Mouse (Mus musculus) liver, postnatal 0 days (tissue): ENCODE measurements around the gene Mxra7. TPM values are rescaled to one million over a fixed set of nuclear protein-coding genes. Genes with fewer than 3 reads are reported as not detected.

Source experiments
- ATAC-seq: fragments of 200-750 bp; cut with Nextera tagmentation; 2 replicates; pipeline ENCODE4 v1.8.0; 2017; ENCODE audit warnings: mild to moderate bottlenecking, moderate library complexity
- DNase-seq: peaks from one replicate; pipeline ENCODE4 v3.0.0-alpha.2; 2016
- H3K27ac ChIP-seq: fragments of 300-500 bp; sonication (generic); 2 replicates; pipeline ENCODE4 v1.5.1; 2014; ENCODE audit warnings: antibody characterized with exemption, moderate library complexity, mild to moderate bottlenecking, low read depth
- H3K27me3 ChIP-seq: fragments of 300-500 bp; sonication (generic); 2 replicates; pipeline ENCODE4 v1.6.1; 2014; ENCODE audit warnings: low read length, control low read depth, mixed read lengths; ENCODE audit not compliant: insufficient read depth
- H3K36me3 ChIP-seq: fragments of 300-500 bp; sonication (generic); replicated peaks from 2 replicates; pipeline ENCODE4 v1.6.1; 2014; ENCODE audit warnings: mild to moderate bottlenecking, control low read depth, low read length, moderate library complexity, mixed read lengths; ENCODE audit not compliant: insufficient read depth
- H3K4me1 ChIP-seq: fragments of 300-500 bp; sonication (generic); 2 replicates; pipeline ENCODE4 v1.6.1; 2014; ENCODE audit warnings: antibody characterized with exemption, mild to moderate bottlenecking, control low read depth; ENCODE audit not compliant: insufficient read depth
- H3K4me2 ChIP-seq: fragments of 300-500 bp; sonication (generic); 2 replicates; pipeline ENCODE4 v1.6.1; 2014; ENCODE audit warnings: low read depth, mild to moderate bottlenecking, low read length, moderate library complexity, mixed read lengths
- H3K4me3 ChIP-seq: fragments of 300-500 bp; sonication (generic); 2 replicates; pipeline ENCODE4 v1.5.1; 2014; ENCODE audit warnings: low read depth, low read length
- H3K9ac ChIP-seq: fragments of 300-500 bp; sonication (generic); replicated peaks from 2 replicates; pipeline ENCODE4 v1.6.1; 2014; ENCODE audit warnings: mild to moderate bottlenecking, moderate library complexity
- H3K9me3 ChIP-seq: fragments of 300-500 bp; sonication (generic); 2 replicates; pipeline ENCODE4 v1.6.1; 2016; ENCODE audit warnings: mild to moderate bottlenecking, control low read depth, low read length, mixed read lengths
- CTCF ChIP-seq: sonication (generic); IDR thresholded peaks from 2 replicates; pipeline ENCODE4 v1.5.1; 2016; ENCODE audit warnings: antibody characterized with exemption, low read depth
- EP300 ChIP-seq: IDR thresholded peaks from 2 replicates; pipeline ENCODE4 v1.6.1; 2016; ENCODE audit warnings: antibody characterized with exemption, low read depth, mild to moderate bottlenecking
- WGBS: fragments of 180-500 bp; shearing (Covaris S2); extraction: QIAGEN DNeasy Blood & Tissue Kit; methylation state at CpG from one replicate; pipeline ENCODE4 v1.1.7; 2014; ENCODE audit not compliant: insufficient replicate concordance; 5-methylcytosine and 5-hydroxymethylcytosine counted together
- polyA plus RNA-seq: library from polyadenylated mRNA; unstranded; fragments of >200 nt; fragmentation: Nextera tagmentation; extraction: Ambion mirVana; gene quantifications from 2 replicates; pipeline ENCODE4 v1.2.1, GENCODE M21; 2015

Mxra7 gene
- polyA plus RNA-seq, 1 experiment from 2014 or later = 1.4 TPM

GRCm38 (mm10) chr11:116753674-116754470 lies 74.0 kb downstream of the Mxra7 start:
- TF ChIP-seq EP300 = no peak
- TF ChIP-seq CTCF = no peak
- no peak for DNase-seq
- ATAC-seq = no peak
- Histone ChIP-seq H3K4me1 (no peaks in the 10 kb centered on the region), H3K27me3 (no peaks in the 10 kb centered on the region), H3K27ac (no peak overlapping the region), H3K4me2 (no peak overlapping the region), H3K36me3 (no peaks in the 10 kb centered on the region), H3K9me3 (no peaks in the 10 kb centered on the region), H3K9ac (no peak overlapping the region), H3K4me3 (no peak overlapping the region)
- WGBS = 74% methylated on average over 5 of the region's 5 CpGs

Other genes starting within 250 kb of the Mxra7 start
- gene Ube2o, start 246.6 kb downstream of the Mxra7 start, polyA plus RNA-seq = 15.2 and 16.3 TPM in 2 replicates
- not detected in 2 replicates for gene Aanat, start 241.6 kb downstream of the Mxra7 start, polyA plus RNA-seq
- 4.9 and 6.2 TPM in 2 replicates for gene Rhbdf2, start 201.0 kb downstream of the Mxra7 start, polyA plus RNA-seq
- 0.32 TPM in 1 of 2 replicates, not detected in the other for gene Prcd, start 174.5 kb downstream of the Mxra7 start, polyA plus RNA-seq
- 3.6 and 3.7 TPM in 2 replicates for gene Cygb, start 173.7 kb downstream of the Mxra7 start, polyA plus RNA-seq
- gene St6galnac1, start 52.5 kb downstream of the Mxra7 start, polyA plus RNA-seq = not detected in 2 replicates
- gene Mettl23, start 15.2 kb upstream of the Mxra7 start, polyA plus RNA-seq = 32.6 and 33.0 TPM in 2 replicates
- gene Jmjd6, start 15.4 kb upstream of the Mxra7 start, polyA plus RNA-seq = 18.5 and 19.0 TPM in 2 replicates
- gene Mfsd11, start 24.4 kb upstream of the Mxra7 start, polyA plus RNA-seq = 16.5 and 18.0 TPM in 2 replicates
- gene Srsf2, start 25.0 kb upstream of the Mxra7 start, polyA plus RNA-seq = 293 and 302 TPM in 2 replicates
- gene Mgat5b, start 90.8 kb upstream of the Mxra7 start, polyA plus RNA-seq = not detected in 2 replicates